Mouse (Mus musculus): ENCODE measurements at regions not wholly inside any gene's neighbourhood (a gene's known extent, or its start where the extent isn't known, plus 50 kb on each side); places are given as distances from the start of the nearest gene placed in this dataset.

DNA sequence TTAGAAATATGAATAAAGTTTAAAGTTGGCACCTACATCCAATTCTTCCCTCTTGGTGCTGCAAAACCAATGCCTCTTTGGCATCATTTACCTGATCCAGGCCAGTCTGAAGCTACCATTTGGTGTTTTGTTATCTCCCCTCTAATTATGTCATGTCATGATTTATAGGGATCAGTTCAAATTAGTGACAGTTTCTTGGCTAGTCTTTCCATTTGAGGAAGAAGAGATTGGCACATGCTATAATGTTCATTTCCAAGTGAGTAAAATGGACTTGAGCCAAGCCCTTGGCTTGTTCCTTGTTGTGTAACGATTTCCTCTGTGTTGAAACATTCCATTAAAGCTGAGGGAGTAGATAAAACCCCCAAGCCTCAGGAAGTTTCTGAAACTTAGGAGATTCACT is 201.8 kb upstream of the BC030870 start:
- H3K27ac ChIP-seq (ENCODE audit: insufficient read depth, low read length): no peak overlapping the region
- DNase-seq: no peak

DNA sequence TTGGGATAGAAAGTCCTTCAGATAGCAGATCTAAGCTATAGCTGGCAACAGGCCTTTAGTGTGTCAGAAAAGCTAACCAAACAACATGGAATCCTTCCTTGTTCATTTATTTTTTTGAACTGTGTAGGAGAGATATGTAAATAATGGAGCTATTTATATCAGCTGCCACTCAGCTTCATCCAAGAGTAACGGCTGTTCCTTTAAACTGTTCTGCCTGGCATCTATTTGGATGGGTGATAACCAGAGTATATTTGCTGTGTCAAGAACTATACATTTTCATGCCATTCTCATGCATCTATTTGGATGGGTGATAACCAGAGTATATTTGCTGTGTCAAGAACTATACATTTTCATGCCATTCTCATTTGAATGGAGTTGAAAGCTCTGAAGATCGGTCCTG is 159.3 kb upstream of the BC030870 start:
- TF ChIP-seq POLR2A (IDR thresholded peaks at IDR 0.05; ENCODE audit: borderline replicate concordance, insufficient read depth, low read length): no peak
- no peak for TF ChIP-seq CTCF (IDR thresholded peaks at IDR 0.05; ENCODE audit: borderline replicate concordance, insufficient read depth, low read depth, low read length)
- no peaks in the 10 kb centered on the region for H3K4me1 ChIP-seq (ENCODE audit: control insufficient read depth, insufficient read depth, low read length)
- DNase-seq: no peak
- no peaks in the 10 kb centered on the region for H3K27me3 ChIP-seq (ENCODE audit: control insufficient read depth, insufficient read depth, low read length)
- 65% methylated on average over 2 of the region's 2 CpGs for WGBS
- H3K4me3 ChIP-seq (replicated peaks; ENCODE audit: insufficient read depth, low read depth, low read length): no peak overlapping the region
- no peak overlapping the region for H3K27ac ChIP-seq (ENCODE audit: insufficient read depth, low read length)

More for the DNA sequence above, 201.8 kb upstream of the BC030870 start:
- Histone ChIP-seq H3K27me3 (ENCODE audit: control insufficient read depth, insufficient read depth, low read length) (no peaks in the 10 kb centered on the region), H3K4me1 (ENCODE audit: control insufficient read depth, insufficient read depth, low read length) (no peaks in the 10 kb centered on the region), H3K4me3 (replicated peaks; ENCODE audit: insufficient read depth, low read depth, low read length) (no peak overlapping the region)
- TF ChIP-seq CTCF (IDR thresholded peaks at IDR 0.05; ENCODE audit: borderline replicate concordance, insufficient read depth, low read depth, low read length) (no peak), POLR2A (IDR thresholded peaks at IDR 0.05; ENCODE audit: borderline replicate concordance, insufficient read depth, low read length) (no peak)
- WGBS: 7% methylated on average over 1 of the region's 1 CpGs

DNA sequence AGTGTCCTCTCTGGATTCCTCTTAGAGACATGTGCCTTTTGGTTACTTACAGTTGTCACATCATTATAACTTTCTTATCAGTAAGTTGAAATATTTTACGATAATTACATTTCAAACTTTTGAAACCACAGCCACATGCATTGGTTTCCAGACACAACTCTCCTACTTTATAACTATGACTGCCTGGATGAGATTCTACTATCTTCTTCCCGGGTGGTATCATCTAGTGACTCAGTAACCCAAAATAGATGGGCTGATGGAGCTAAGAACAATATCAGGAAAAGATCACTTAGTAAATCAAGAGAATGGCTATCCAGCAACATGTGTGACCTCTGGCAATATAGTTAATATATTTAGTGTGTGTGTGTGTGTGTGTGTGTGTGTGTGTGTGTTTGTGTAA is 151.0 kb upstream of the BC030870 start:
- H3K27ac ChIP-seq (ENCODE audit: insufficient read depth, low read length): no peak overlapping the region
- H3K4me1 ChIP-seq (ENCODE audit: control insufficient read depth, insufficient read depth, low read length): no peaks in the 10 kb centered on the region
- no peak overlapping the region for H3K4me3 ChIP-seq (replicated peaks; ENCODE audit: insufficient read depth, low read depth, low read length)
- TF ChIP-seq POLR2A (IDR thresholded peaks at IDR 0.05; ENCODE audit: borderline replicate concordance, insufficient read depth, low read length) (no peak), CTCF (IDR thresholded peaks at IDR 0.05; ENCODE audit: borderline replicate concordance, insufficient read depth, low read depth, low read length) (no peak)
- no peaks in the 10 kb centered on the region for H3K27me3 ChIP-seq (ENCODE audit: control insufficient read depth, insufficient read depth, low read length)
- DNase-seq: no peak
- 89% methylated on average over 2 of the region's 2 CpGs for WGBS

All from cerebellum, adult 2 months (tissue).